Mouse (Mus musculus): ENCODE data around the gene Trak1. TPM values are rescaled to one million over a fixed set of nuclear protein-coding genes. Genes with fewer than 3 reads are reported as not detected.

Trak1 gene
- polyA plus RNA-seq, 1 experiment = 9.7 TPM

GRCm38 (mm10) chr9:121454891-121455290, 157.6 kb downstream of the Trak1 start:
- Histone ChIP-seq H3K4me3 (replicated peaks) (no peak overlapping the region), H3K27me3 (replicated peaks) (no peaks in the 10 kb centered on the region), H3K4me1 (peaks cover 86% of the 10 kb centered on the region), H3K9me3 (no peaks in the 10 kb centered on the region), H3K36me3 (replicated peaks; ENCODE audit: low read length) (peaks cover 79% of the 10 kb centered on the region)
- TF ChIP-seq GATA1 (IDR thresholded peaks at IDR 0.05; ENCODE audit: borderline replicate concordance, low read length) (no peak), FLI1 (IDR thresholded peaks at IDR 0.05; ENCODE audit: low read length) (no peak)

- Histone ChIP-seq H3K27me3 (replicated peaks) (no peaks in the 10 kb centered on the region), H3K4me1 (peaks cover 65% of the 10 kb centered on the region), H3K36me3 (replicated peaks; ENCODE audit: low read length) (peaks cover 81% of the 10 kb centered on the region), H3K4me3 (replicated peaks) (no peak overlapping the region), H3K9me3 (no peaks in the 10 kb centered on the region)
- no peak for TF ChIP-seq FLI1 (IDR thresholded peaks at IDR 0.05; ENCODE audit: low read length)
- no peak for TF ChIP-seq GATA1 (IDR thresholded peaks at IDR 0.05; ENCODE audit: borderline replicate concordance, low read length)
Measured at GRCm38 (mm10) chr9:121456739-121457515, 159.6 kb downstream of the Trak1 start.

- Histone ChIP-seq H3K36me3 (replicated peaks; ENCODE audit: low read length) (peaks cover 86% of the 10 kb centered on the region), H3K27me3 (replicated peaks) (no peaks in the 10 kb centered on the region), H3K4me1 (peaks cover 50% of the 10 kb centered on the region), H3K9me3 (no peaks in the 10 kb centered on the region), H3K4me3 (replicated peaks) (peak overlapping the region; percentile 39)
- TF ChIP-seq GATA1 (IDR thresholded peaks at IDR 0.05; ENCODE audit: borderline replicate concordance, low read length) (no peak), FLI1 (IDR thresholded peaks at IDR 0.05; ENCODE audit: low read length) (no peak)
Measured at GRCm38 (mm10) chr9:121458466-121458865, 161.2 kb downstream of the Trak1 start.

- Histone ChIP-seq H3K36me3 (replicated peaks; ENCODE audit: low read length) (peaks cover 77% of the 10 kb centered on the region), H3K4me1 (peaks cover 35% of the 10 kb centered on the region), H3K27me3 (replicated peaks) (no peaks in the 10 kb centered on the region), H3K9me3 (no peaks in the 10 kb centered on the region), H3K4me3 (replicated peaks) (no peak overlapping the region)
- TF ChIP-seq GATA1 (IDR thresholded peaks at IDR 0.05; ENCODE audit: borderline replicate concordance, low read length) = no peak
- no peak for TF ChIP-seq FLI1 (IDR thresholded peaks at IDR 0.05; ENCODE audit: low read length)
Measured at GRCm38 (mm10) chr9:121459950-121460349, 162.6 kb downstream of the Trak1 start.

- Histone ChIP-seq H3K9me3 (no peaks in the 10 kb centered on the region), H3K4me3 (replicated peaks) (no peak overlapping the region), H3K4me1 (peaks cover 29% of the 10 kb centered on the region), H3K27me3 (replicated peaks) (no peaks in the 10 kb centered on the region), H3K36me3 (replicated peaks; ENCODE audit: low read length) (peaks cover 73% of the 10 kb centered on the region)
- TF ChIP-seq FLI1 (IDR thresholded peaks at IDR 0.05; ENCODE audit: low read length) (no peak), GATA1 (IDR thresholded peaks at IDR 0.05; ENCODE audit: borderline replicate concordance, low read length) (no peak)
Measured at GRCm38 (mm10) chr9:121460527-121460926, 163.2 kb downstream of the Trak1 start.

- peaks cover 45% of the 10 kb centered on the region for H3K36me3 ChIP-seq (replicated peaks; ENCODE audit: low read length)
- peaks cover 14% of the 10 kb centered on the region for H3K27me3 ChIP-seq (replicated peaks)
- H3K4me3 ChIP-seq (replicated peaks) = no peak overlapping the region
- TF ChIP-seq GATA1 (IDR thresholded peaks at IDR 0.05; ENCODE audit: borderline replicate concordance, low read length) (no peak), FLI1 (IDR thresholded peaks at IDR 0.05; ENCODE audit: low read length) (no peak)
- H3K4me1 ChIP-seq = no peaks in the 10 kb centered on the region; the same call in 1 of the 2 replicates
- H3K9me3 ChIP-seq = no peaks in the 10 kb centered on the region
Measured at GRCm38 (mm10) chr9:121467460-121467859, 170.2 kb downstream of the Trak1 start.

- Histone ChIP-seq H3K36me3 (replicated peaks; ENCODE audit: low read length) (peaks cover 48% of the 10 kb centered on the region), H3K4me3 (replicated peaks) (no peak overlapping the region), H3K4me1 (no peaks in the 10 kb centered on the region; the same call in 1 of the 2 replicates), H3K9me3 (peaks cover 2% of the 10 kb centered on the region; the same call in 1 of the 2 replicates), H3K27me3 (replicated peaks) (peaks cover 16% of the 10 kb centered on the region)
- TF ChIP-seq GATA1 (IDR thresholded peaks at IDR 0.05; ENCODE audit: borderline replicate concordance, low read length) = no peak
- TF ChIP-seq FLI1 (IDR thresholded peaks at IDR 0.05; ENCODE audit: low read length) = no peak
Measured at GRCm38 (mm10) chr9:121469711-121470110, 172.4 kb downstream of the Trak1 start.

- no peak overlapping the region for H3K4me3 ChIP-seq (replicated peaks)
- H3K9me3 ChIP-seq = peaks cover 9% of the 10 kb centered on the region
- no peak for TF ChIP-seq GATA1 (IDR thresholded peaks at IDR 0.05; ENCODE audit: borderline replicate concordance, low read length)
- no peak for TF ChIP-seq FLI1 (IDR thresholded peaks at IDR 0.05; ENCODE audit: low read length)
- H3K4me1 ChIP-seq = peaks cover 15% of the 10 kb centered on the region
- H3K36me3 ChIP-seq (replicated peaks; ENCODE audit: low read length) = peaks cover 33% of the 10 kb centered on the region
- peaks cover 42% of the 10 kb centered on the region for H3K27me3 ChIP-seq (replicated peaks)
Measured at GRCm38 (mm10) chr9:121474771-121475170, 177.5 kb downstream of the Trak1 start.

GRCm38 (mm10) chr9:121475488-121476452, 178.5 kb downstream of the Trak1 start:
- Histone ChIP-seq H3K27me3 (replicated peaks) (peaks cover 43% of the 10 kb centered on the region), H3K4me1 (peaks cover 15% of the 10 kb centered on the region), H3K9me3 (peaks cover 10% of the 10 kb centered on the region), H3K4me3 (replicated peaks) (no peak overlapping the region), H3K36me3 (replicated peaks; ENCODE audit: low read length) (peaks cover 29% of the 10 kb centered on the region)
- TF ChIP-seq GATA1 (IDR thresholded peaks at IDR 0.05; ENCODE audit: borderline replicate concordance, low read length) (no peak), FLI1 (IDR thresholded peaks at IDR 0.05; ENCODE audit: low read length) (no peak)

Data from megakaryocyte, embryonic 14.5 days (primary cell).